Mouse (Mus musculus): Measurements from ENCODE around the gene Fam19a1.

DNA sequence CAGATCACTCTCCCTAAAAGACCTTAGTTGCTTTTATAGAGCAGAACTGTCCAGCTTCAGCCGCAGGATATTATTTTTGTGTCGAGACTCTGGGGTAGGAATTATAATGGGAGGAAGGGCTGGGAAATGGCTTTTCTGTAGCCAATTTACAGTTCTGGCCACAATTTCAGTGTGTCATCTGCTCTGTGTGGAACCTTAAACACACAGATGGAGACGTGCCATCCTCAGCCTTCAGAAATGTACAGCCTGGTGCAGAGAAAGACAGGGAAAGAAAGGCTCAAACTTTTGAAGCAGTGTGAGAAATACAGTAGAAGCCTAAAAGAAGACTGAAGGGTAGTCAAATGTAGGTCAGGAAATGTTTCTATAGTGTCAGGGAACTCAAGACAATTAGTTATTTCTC lies 519.3 kb downstream of the Fam19a1 start:
- no peak for TF ChIP-seq POLR2A (IDR thresholded peaks at IDR 0.05; ENCODE audit: insufficient read depth, low read length)
- no peak for TF ChIP-seq CTCF (IDR thresholded peaks at IDR 0.05; ENCODE audit: low read depth, low read length)

Measured in ES-Bruce4 (cell line).